Mouse (Mus musculus): Measurements from ENCODE around the gene Eif3g. TPM values are rescaled to one million over a fixed set of nuclear protein-coding genes. Genes with fewer than 3 reads are reported as not detected.

Eif3g gene
- polyA plus RNA-seq, 1 experiment from 2014 or later, result 245 TPM

DNA sequence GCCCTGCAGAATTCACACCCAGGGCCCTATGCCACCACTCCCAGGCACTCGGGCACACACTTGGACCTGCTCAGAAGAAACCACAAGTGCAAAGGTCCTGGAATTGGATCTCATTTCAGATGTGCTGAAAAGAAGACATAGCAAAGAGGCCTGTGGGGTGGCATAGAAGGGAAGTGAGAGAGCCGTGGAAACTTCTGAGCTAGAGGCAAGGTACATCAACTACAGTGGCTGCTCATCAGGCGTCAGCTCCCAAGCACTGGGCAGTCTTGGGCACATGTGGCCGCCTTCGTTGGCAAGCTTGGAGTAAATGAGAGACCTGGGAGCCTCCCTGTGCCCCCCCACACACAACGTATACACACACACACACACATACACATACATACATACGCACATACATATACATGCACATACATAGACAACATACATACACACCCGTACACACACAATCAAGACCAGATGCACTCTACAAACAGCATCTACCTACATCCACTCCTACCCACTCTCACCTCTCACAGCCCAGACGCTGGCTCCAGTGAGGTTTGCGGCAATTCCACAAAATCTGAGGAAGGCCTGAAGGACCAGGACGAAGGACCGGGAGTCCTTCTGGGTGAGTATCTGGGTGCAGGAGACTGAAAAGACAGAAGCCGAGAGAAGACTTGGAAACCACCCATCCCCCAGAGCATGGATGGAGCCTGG is 19.2 kb downstream of the Eif3g start, which contains the start of gene Angptl6:
Gene Angptl6 (minus strand): TSS at position 631 of the 696 bp plus-strand sequence.
- 91% methylated on average over 12 of the region's 13 CpGs for WGBS
- no peak for ATAC-seq (ENCODE audit: low read depth)

DNA sequence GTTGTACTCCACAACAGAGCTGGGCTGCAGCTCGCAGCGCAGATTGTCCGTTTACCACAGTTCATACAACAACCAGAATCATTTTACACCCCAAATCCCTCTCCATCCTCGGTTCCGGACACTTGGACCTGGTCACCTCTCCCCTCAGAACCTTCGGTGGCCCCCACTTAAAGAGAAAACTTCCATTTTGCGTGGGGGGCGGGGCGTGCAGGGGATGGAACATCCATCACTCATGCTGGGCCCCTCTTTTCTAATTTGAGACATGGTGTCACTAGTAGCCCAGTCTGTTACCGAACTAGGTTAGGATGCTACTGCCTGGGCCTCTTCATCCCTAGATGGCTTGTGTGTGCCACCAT is 19.7 kb downstream of the Eif3g start:
- no peak for DNase-seq (ENCODE audit: low spot score)
- no peak for ATAC-seq (ENCODE audit: low read depth)
- Histone ChIP-seq H3K9me3 (ENCODE audit: control insufficient read depth, low read length) (no peaks in the 10 kb centered on the region), H3K4me3 (ENCODE audit: low read depth, low read length) (peak overlapping the region; percentile 49), H3K27ac (replicated peaks; ENCODE audit: low read depth, low read length) (peak overlapping the region; percentile 94), H3K36me3 (ENCODE audit: control insufficient read depth, insufficient read depth, low read length) (no peaks in the 10 kb centered on the region), H3K4me2 (ENCODE audit: low read depth, low read length) (peak overlapping the region; percentile 85), H3K27me3 (replicated peaks; ENCODE audit: control insufficient read depth, insufficient read depth, low read length) (no peaks in the 10 kb centered on the region), H3K9ac (ENCODE audit: low read depth, low read length) (peak overlapping the region; percentile 76), H3K4me1 (ENCODE audit: control insufficient read depth, insufficient read depth, low read length) (no peaks in the 10 kb centered on the region)
- 22% methylated on average over 10 of the region's 10 CpGs for WGBS

More for the DNA sequence above, 19.2 kb downstream of the Eif3g start, which contains the start of gene Angptl6:
- H3K4me1 ChIP-seq (ENCODE audit: control insufficient read depth, insufficient read depth, low read length), result no peaks in the 10 kb centered on the region
- peak within 1 kb of the TSS; percentile 85 for H3K4me2 ChIP-seq (ENCODE audit: low read depth, low read length)
- no peak for DNase-seq (ENCODE audit: low spot score)
- no peaks in the 10 kb centered on the region for H3K9me3 ChIP-seq (ENCODE audit: control insufficient read depth, low read length)
- no peaks in the 10 kb centered on the region for H3K27me3 ChIP-seq (replicated peaks; ENCODE audit: control insufficient read depth, insufficient read depth, low read length)
- H3K4me3 ChIP-seq (ENCODE audit: low read depth, low read length), result peak within 1 kb of the TSS; percentile 49
- no peaks in the 10 kb centered on the region for H3K36me3 ChIP-seq (ENCODE audit: control insufficient read depth, insufficient read depth, low read length)
- peak within 1 kb of the TSS; percentile 76 for H3K9ac ChIP-seq (ENCODE audit: low read depth, low read length)
- H3K27ac ChIP-seq (replicated peaks; ENCODE audit: low read depth, low read length), result peak within 1 kb of the TSS; percentile 94

DNA sequence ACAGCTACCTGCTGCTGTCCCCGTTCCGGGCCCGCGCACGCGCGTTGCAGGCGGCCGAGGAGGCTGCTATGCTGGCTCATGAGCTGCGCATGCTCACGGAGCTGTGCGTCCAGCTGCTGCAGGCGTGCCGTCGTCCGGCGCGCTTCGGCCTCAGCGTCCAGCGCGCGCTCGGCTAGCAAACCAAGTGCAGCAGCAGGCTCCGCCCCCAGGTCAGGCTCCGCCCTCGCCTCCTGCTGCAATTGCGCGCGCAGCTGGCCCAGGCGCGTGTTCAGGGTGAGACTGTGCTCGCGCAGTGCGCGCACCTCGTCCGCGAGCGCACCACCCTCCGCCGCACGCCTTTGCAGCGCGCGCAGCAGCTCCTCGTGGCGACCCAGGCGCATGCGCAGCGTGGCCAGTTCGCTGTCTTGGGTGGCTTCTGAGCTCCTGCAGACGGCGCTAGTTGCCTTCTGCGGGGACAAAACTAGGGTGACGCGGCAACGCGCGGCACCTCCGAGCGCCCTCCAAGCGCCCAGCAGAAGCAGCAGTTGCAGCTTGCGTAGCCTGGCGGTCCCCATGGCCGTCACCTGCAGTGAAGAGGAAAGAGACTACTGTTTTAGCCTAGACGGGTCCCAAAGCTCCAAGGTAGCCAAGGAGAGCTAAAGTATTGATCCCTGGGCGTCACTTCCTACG is 20.2 kb downstream of the Eif3g start:
- under 1% methylated on average over 32 of the region's 69 CpGs for WGBS
- peak overlapping the region; percentile 94 for H3K27ac ChIP-seq (replicated peaks; ENCODE audit: low read depth, low read length)
- no peaks in the 10 kb centered on the region for H3K9me3 ChIP-seq (ENCODE audit: control insufficient read depth, low read length)
- peak overlapping the region; percentile 76 for H3K9ac ChIP-seq (ENCODE audit: low read depth, low read length)
- H3K36me3 ChIP-seq (ENCODE audit: control insufficient read depth, insufficient read depth, low read length), result no peaks in the 10 kb centered on the region
- H3K4me3 ChIP-seq (ENCODE audit: low read depth, low read length), result peak overlapping the region; percentile 49
- DNase-seq (ENCODE audit: low spot score), result peak; percentile 99
- H3K27me3 ChIP-seq (replicated peaks; ENCODE audit: control insufficient read depth, insufficient read depth, low read length), result no peaks in the 10 kb centered on the region
- H3K4me2 ChIP-seq (ENCODE audit: low read depth, low read length), result peak overlapping the region; percentile 85
- no peaks in the 10 kb centered on the region for H3K4me1 ChIP-seq (ENCODE audit: control insufficient read depth, insufficient read depth, low read length)
- peak; percentile 97 for ATAC-seq (ENCODE audit: low read depth)

DNA sequence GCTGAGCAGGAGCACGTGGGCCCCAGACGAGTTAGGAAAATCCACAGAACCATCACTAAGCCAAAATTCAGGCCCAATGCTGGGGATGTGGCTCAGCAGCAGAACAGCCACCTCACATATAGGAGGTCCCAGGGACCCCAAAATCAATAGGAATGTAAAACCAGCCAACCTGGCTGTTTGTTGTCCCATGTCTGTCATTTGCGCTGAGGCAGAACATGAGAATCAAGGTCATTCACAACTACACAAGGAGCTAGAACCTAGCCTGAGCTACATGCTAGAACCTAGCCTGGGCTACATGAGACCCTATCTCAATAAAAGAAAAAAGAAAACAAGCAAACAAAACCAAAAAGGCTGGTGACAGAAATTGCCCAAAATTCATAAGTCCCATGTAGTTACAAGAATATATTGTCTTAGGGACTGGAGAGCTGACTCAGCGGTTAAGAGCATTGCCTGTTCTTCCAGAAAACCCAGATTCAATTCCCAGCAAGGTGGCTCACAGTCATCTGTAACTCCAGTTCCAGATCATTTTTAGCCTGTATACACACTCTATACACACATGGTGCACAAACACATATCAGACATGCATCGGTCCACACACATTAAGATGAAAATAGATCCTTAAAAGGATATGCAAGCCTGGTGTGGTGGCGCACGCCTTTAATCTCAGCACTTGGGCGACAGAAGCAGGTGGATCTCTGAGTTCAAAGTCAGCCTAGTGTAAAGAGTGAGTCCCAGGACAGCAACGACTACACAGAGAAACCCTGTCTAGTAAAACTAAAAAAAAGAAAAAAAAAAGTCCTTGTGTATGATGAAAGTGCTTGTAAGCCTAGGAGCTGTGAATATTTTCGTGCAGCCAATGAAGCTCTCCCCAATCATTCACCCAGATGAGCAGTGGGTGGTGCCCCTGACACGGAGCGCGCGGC is 21.0 kb downstream of the Eif3g start:
- Histone ChIP-seq H3K9ac (ENCODE audit: low read depth, low read length) (peak overlapping the region; percentile 41; the same call in 1 of the 2 replicates), H3K4me3 (ENCODE audit: low read depth, low read length) (peak overlapping the region; percentile 49), H3K4me1 (ENCODE audit: control insufficient read depth, insufficient read depth, low read length) (no peaks in the 10 kb centered on the region), H3K36me3 (ENCODE audit: control insufficient read depth, insufficient read depth, low read length) (no peaks in the 10 kb centered on the region), H3K27me3 (replicated peaks; ENCODE audit: control insufficient read depth, insufficient read depth, low read length) (no peaks in the 10 kb centered on the region), H3K27ac (replicated peaks; ENCODE audit: low read depth, low read length) (no peak overlapping the region; the same call in 1 of the 2 replicates), H3K9me3 (ENCODE audit: control insufficient read depth, low read length) (no peaks in the 10 kb centered on the region), H3K4me2 (ENCODE audit: low read depth, low read length) (peak overlapping the region; percentile 85)
- ATAC-seq (ENCODE audit: low read depth) (no peak), DNase-seq (ENCODE audit: low spot score) (no peak)
- 35% methylated on average over 14 of the region's 14 CpGs for WGBS

DNA sequence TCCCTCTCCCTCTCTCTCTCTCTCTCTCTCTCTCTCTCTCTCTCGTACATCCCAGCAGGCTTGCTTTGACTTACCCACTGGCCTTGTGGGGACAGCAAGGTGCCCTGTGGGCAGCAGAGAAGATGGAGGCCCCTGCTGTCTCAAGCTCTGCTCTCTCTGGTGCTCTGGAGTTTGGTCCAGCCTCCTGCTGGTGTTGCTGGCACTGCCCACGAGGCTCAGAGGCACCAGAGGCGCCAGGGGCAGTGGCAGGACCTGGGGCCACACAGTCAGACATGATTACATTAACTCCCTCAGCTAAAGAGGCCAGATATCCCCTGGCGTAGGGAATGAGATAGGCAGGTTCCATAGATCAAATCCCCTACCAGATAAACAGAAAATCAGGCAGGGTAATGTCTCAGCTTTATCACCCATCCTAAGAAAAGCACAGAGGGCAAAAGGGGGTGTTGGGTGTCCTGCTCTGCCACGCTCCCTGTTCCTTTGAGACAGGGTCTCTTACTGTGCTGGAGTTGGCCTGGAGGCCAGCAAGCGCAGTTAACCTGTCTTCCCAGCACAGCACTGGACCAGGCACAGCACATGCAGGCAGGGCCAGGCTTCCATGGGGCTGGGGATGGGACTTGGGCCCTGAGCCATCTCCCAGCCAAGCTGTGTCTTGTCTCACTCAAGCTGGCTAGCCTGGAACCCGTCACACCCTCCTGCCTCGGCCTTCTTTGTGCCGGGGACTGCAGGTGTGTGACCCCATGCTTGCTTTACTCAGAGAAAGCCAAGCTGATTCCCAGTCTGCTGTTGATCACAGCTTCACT is 21.9 kb downstream of the Eif3g start:
- H3K36me3 ChIP-seq (ENCODE audit: control insufficient read depth, insufficient read depth, low read length), result no peaks in the 10 kb centered on the region
- no peaks in the 10 kb centered on the region for H3K9me3 ChIP-seq (ENCODE audit: control insufficient read depth, low read length)
- no peak for DNase-seq (ENCODE audit: low spot score)
- no peak overlapping the region for H3K4me3 ChIP-seq (ENCODE audit: low read depth, low read length)
- no peaks in the 10 kb centered on the region for H3K4me1 ChIP-seq (ENCODE audit: control insufficient read depth, insufficient read depth, low read length)
- whole genome bisulfite sequencing, result 63% methylated on average over 8 of the region's 9 CpGs
- H3K27me3 ChIP-seq (replicated peaks; ENCODE audit: control insufficient read depth, insufficient read depth, low read length), result no peaks in the 10 kb centered on the region
- no peak overlapping the region for H3K27ac ChIP-seq (replicated peaks; ENCODE audit: low read depth, low read length)
- no peak overlapping the region for H3K4me2 ChIP-seq (ENCODE audit: low read depth, low read length)
- H3K9ac ChIP-seq (ENCODE audit: low read depth, low read length), result no peak overlapping the region
- ATAC-seq (ENCODE audit: low read depth), result no peak

DNA sequence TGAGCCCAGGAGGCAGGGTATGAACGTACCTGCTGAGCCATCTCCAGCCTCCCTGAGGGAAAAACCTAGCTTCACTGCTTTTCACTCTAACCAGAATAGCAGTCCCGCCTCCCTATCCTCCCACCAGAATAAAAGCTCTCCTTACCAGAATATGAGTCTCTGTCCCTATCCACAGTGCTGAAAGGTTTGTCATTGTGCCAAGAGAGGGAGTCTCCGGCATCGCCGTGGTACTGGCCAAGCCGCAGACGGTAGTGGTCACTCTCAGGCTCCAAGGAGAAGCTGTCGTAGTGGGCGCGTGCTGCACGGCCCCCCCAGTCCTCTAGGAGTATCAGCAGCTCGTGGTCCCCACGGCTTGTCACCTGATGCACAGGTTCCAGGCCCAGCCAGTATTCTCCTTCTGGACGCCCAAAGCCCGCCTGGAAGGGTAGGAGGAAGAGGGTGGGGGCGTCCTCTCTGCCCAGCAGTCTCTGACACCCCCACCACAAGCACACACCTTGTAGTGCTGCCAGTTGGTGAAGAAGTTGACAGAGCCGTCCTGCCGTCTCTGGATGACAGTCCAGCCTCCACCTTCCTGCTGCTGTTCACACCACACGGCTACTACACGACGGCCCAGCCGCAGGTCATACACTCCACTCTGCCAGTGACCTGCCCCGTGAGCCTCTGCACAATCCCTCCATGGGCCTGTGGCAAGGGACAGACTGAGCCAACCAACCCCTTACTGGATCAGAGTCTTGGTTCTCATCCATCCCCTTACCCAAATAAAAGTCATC is 23.2 kb downstream of the Eif3g start:
- DNase-seq (ENCODE audit: low spot score) (no peak), ATAC-seq (ENCODE audit: low read depth) (no peak)
- Histone ChIP-seq H3K9ac (ENCODE audit: low read depth, low read length) (no peak overlapping the region), H3K36me3 (ENCODE audit: control insufficient read depth, insufficient read depth, low read length) (no peaks in the 10 kb centered on the region), H3K4me1 (ENCODE audit: control insufficient read depth, insufficient read depth, low read length) (no peaks in the 10 kb centered on the region), H3K4me2 (ENCODE audit: low read depth, low read length) (no peak overlapping the region), H3K27me3 (replicated peaks; ENCODE audit: control insufficient read depth, insufficient read depth, low read length) (peaks cover 7% of the 10 kb centered on the region), H3K27ac (replicated peaks; ENCODE audit: low read depth, low read length) (no peak overlapping the region), H3K9me3 (ENCODE audit: control insufficient read depth, low read length) (no peaks in the 10 kb centered on the region), H3K4me3 (ENCODE audit: low read depth, low read length) (no peak overlapping the region)
- WGBS, result 61% methylated on average over 22 of the region's 23 CpGs

DNA sequence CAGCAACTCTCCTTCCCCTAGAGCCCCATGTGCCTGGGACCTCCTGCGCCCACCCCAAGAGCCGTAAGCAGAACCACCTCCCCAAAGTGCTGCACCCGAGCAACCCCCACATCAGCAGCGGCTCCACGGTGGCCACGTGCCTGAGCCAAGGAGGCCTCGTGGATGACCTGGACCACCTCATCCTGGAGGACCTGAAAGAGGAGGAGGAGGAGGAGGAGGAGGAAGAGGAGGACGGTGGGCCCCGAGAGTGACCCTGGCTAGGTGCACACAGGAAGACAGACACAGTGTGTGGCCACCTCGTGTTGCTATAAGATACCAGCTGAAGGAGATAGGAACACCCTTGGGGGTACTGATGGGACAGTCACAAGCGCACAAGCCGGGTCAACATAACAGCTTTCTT is 24.9 kb downstream of the Eif3g start:
- Histone ChIP-seq H3K9ac (ENCODE audit: low read depth, low read length) (no peak overlapping the region), H3K27ac (replicated peaks; ENCODE audit: low read depth, low read length) (no peak overlapping the region), H3K4me1 (ENCODE audit: control insufficient read depth, insufficient read depth, low read length) (no peaks in the 10 kb centered on the region), H3K4me2 (ENCODE audit: low read depth, low read length) (no peak overlapping the region), H3K27me3 (replicated peaks; ENCODE audit: control insufficient read depth, insufficient read depth, low read length) (peaks cover 24% of the 10 kb centered on the region), H3K9me3 (ENCODE audit: control insufficient read depth, low read length) (no peaks in the 10 kb centered on the region), H3K36me3 (ENCODE audit: control insufficient read depth, insufficient read depth, low read length) (no peaks in the 10 kb centered on the region), H3K4me3 (ENCODE audit: low read depth, low read length) (no peak overlapping the region)
- DNase-seq (ENCODE audit: low spot score) (no peak), ATAC-seq (ENCODE audit: low read depth) (no peak)
- WGBS, result 80% methylated on average over 12 of the region's 12 CpGs

Data from embryonic facial prominence, embryonic 14.5 days (tissue).